Mouse (Mus musculus): ENCODE results near the gene Ifi204.
"Not testable (repeated sequence)": the region's sequence is repeated elsewhere in the genome, so short reads cannot be mapped to it uniquely, and the experiment has no call there.

GRCm38 (mm10) chr1:173735015-173735414 lies 31.7 kb downstream of the Ifi204 start:
- not testable (repeated sequence) for TF ChIP-seq CTCF (IDR thresholded peaks at IDR 0.05; ENCODE audit: control insufficient read depth, insufficient read depth, insufficient read length); MYOD1 (IDR thresholded peaks at IDR 0.05; ENCODE audit: control insufficient read depth, insufficient read length, low read depth); FOSL1 (IDR thresholded peaks at IDR 0.05; ENCODE audit: insufficient read depth, low read length, poor library complexity, severe bottlenecking); USF1 (IDR thresholded peaks at IDR 0.05; ENCODE audit: low read depth)
